Mouse (Mus musculus): Measurements from ENCODE around the gene Csmd2.

The Csmd2 gene

GRCm38 (mm10) chr4:128330519-128330918 is 342.9 kb downstream of the Csmd2 start:
- in situ Hi-C loops (cut with MseI, MboI), result no loop called here

DNA sequence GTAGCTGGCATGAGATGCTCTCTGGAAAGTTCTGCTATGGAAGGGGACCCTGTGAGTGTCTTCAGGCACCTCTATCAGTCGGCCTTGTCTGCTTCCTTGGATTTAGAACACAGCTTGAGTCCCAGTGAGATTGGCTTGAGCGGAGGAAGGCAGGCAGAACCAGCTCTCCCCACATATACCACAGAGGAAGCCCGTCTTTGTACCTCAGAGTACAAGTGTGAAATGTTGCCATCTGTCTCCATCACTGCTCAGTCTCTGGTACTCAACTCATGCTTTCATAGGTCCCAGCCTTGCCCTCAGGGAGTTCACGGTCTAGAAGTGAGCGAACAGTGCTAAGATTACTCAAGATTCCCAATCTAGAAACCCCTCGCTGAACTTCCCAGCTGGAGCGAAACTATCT is 352.8 kb downstream of the Csmd2 start:
- in situ Hi-C loops (cut with MseI, MboI), result no loop called here

DNA sequence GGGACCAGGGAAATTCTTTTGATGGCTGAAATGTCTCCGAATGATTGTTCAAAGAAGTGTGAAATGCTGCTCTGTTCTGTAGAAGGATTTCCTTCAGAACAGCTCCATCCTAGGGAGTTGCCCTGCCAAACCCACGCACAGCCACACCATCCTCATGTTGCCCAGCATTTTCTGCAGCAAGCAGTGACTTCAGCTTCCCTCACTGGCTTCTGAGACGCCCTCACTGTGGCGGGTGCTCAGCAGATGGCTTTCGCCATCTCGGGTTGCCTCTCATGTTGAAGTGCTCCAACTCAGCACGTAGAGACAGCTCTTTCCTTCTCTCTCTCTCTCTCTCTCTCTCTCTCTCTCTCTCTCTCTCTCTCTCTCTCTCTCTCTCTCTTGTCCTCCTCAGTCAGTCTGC is 353.7 kb downstream of the Csmd2 start:
- in situ Hi-C loops (cut with MseI, MboI), result no loop called here

GRCm38 (mm10) chr4:128342208-128342607 is 354.6 kb downstream of the Csmd2 start:
- in situ Hi-C loops (cut with MseI, MboI), result no loop called here

DNA sequence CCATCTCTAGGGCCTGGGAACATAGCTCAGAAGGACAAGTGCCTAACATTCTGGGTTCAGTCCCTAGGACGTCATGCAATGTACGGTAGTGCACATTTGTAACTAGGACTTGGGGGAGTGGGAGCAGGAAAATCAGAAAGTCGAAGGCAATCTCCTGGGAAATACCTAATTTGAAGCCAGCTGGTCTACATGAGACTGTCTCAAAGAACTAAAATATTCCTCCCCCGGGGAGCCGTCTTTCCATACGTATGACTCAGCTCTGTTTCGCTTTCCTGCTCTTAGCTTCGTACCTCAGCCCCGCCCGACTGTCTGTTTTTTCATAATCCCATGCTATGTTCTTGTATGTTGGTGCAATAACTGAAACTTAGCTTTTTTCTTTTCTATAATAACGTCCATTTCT is 371.1 kb downstream of the Csmd2 start:
- in situ Hi-C loops (cut with MseI, MboI), result no loop called here

GRCm38 (mm10) chr4:128365851-128366250 is 378.2 kb downstream of the Csmd2 start:
- in situ Hi-C loops (cut with MseI, MboI), result no loop called here

- in situ Hi-C loops (cut with MseI, MboI), result no loop called here
Observed at GRCm38 (mm10) chr4:128368088-128368487, 380.4 kb downstream of the Csmd2 start.

GRCm38 (mm10) chr4:128371766-128372165 is 384.1 kb downstream of the Csmd2 start:
- in situ Hi-C loops (cut with MseI, MboI), result no loop called here

GRCm38 (mm10) chr4:128373196-128373595 is 385.5 kb downstream of the Csmd2 start:
- in situ Hi-C loops (cut with MseI, MboI), result no loop called here

DNA sequence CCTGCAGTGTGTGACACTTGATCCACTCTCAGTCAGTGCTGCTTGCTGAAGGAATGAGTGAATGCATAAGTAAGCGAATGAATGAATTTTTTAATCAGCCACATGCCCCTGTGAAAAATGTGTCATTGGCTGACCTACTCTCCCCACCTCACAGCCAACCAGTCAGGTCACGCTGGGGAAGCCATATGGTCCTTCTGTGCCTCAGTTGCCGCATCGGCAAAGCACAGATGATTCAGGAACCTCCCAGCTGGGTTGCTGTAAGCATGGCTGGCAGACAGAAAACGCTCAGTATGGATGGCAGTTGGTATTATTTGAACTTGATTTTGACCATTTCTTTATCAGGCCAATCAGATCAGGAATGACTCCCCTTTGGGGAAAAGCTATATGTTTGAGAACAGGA is 386.4 kb downstream of the Csmd2 start:
- in situ Hi-C loops (cut with MseI, MboI), result no loop called here

GRCm38 (mm10) chr4:128378946-128379345 is 391.3 kb downstream of the Csmd2 start:
- in situ Hi-C loops (cut with MseI, MboI), result no loop called here

- in situ Hi-C loops (cut with MseI, MboI), result no loop called here
Observed at GRCm38 (mm10) chr4:128381331-128381730, 393.7 kb downstream of the Csmd2 start.

DNA sequence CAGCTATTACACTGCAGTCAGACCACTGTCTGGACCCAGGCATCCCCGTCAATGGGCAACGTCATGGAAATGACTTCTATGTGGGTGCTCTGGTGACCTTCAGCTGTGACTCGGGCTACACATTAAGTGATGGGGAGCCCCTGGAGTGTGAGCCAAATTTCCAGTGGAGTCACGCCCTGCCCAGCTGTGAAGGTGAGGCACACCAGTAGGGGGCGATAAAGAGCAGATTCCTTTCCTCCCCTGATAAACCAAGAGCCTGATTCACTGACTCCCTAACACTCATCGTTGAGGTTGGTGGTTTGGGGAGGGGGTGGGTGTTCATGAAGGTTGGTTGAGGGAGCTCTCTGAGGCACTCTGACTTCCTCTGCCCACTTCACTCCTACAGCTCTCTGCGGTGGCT is 396.1 kb downstream of the Csmd2 start:
- in situ Hi-C loops (cut with MseI, MboI), result no loop called here

- in situ Hi-C loops (cut with MseI, MboI), result no loop called here
Observed at GRCm38 (mm10) chr4:128391484-128391883, 403.8 kb downstream of the Csmd2 start.

- in situ Hi-C loops (cut with MseI, MboI), result no loop called here
Observed at GRCm38 (mm10) chr4:128392279-128392678, 404.6 kb downstream of the Csmd2 start.

DNA sequence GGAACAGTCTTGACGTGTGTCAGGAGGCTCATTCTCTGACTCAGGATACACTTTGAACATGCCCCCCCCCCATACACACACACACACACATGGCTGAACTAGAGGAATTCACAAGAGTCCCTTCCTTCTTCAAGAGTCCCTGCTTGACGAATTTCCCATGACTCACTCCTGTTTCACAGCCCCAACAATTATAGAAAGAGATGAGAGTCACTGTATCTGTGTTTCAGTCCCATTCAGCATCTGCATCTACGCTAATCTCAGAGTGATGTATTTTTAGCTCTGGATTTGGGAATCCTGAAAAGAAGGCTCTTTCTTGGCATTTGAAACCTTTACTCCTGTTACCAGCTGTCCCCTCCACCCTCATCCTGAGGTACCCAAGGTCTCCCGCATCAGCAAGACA is 406.2 kb downstream of the Csmd2 start:
- in situ Hi-C loops (cut with MseI, MboI), result no loop called here

- in situ Hi-C loops (cut with MseI, MboI), result no loop called here
Observed at GRCm38 (mm10) chr4:128396616-128397015, 409.0 kb downstream of the Csmd2 start.

- in situ Hi-C loops (cut with MseI, MboI), result no loop called here
Observed at GRCm38 (mm10) chr4:128397804-128398203, 410.1 kb downstream of the Csmd2 start.

- in situ Hi-C loops (cut with MseI, MboI), result no loop called here
Observed at GRCm38 (mm10) chr4:128398948-128399347, 411.3 kb downstream of the Csmd2 start.

GRCm38 (mm10) chr4:128400016-128400415 is 412.4 kb downstream of the Csmd2 start:
- in situ Hi-C loops (cut with MseI, MboI), result no loop called here

- in situ Hi-C loops (cut with MseI, MboI), result no loop called here
Observed at GRCm38 (mm10) chr4:128401591-128401990, 413.9 kb downstream of the Csmd2 start.

GRCm38 (mm10) chr4:128402706-128403105 is 415.0 kb downstream of the Csmd2 start:
- in situ Hi-C loops (cut with MseI, MboI), result no loop called here

- in situ Hi-C loops (cut with MseI, MboI), result no loop called here
Observed at GRCm38 (mm10) chr4:128405576-128405975, 417.9 kb downstream of the Csmd2 start.

GRCm38 (mm10) chr4:128407084-128407845 is 419.6 kb downstream of the Csmd2 start:
- in situ Hi-C loops (cut with MseI, MboI), result no loop called here

Data from mouse trophoblast stem cell (cell line).